Mouse (Mus musculus) midbrain, embryonic 11.5 days (tissue): ENCODE results near the gene Shank3. TPM values are rescaled to one million over a fixed set of nuclear protein-coding genes. Genes with fewer than 3 reads are reported as not detected.

Experiments
- ATAC-seq: fragments of 200-750 bp; cut with Nextera tagmentation; 2 replicates; pipeline ENCODE4 v1.8.0; 2017; ENCODE audit warnings: moderate TSS enrichment, moderate library complexity; ENCODE audit not compliant: low FRiP score
- DNase-seq: peaks from one replicate; pipeline ENCODE4 v3.0.0; 2015; ENCODE audit warnings: low spot score; ENCODE audit errors: missing footprints
- H3K27ac ChIP-seq: fragments of 300-500 bp; sonication (generic); 2 replicates; pipeline ENCODE4 v1.5.1; 2014; ENCODE audit warnings: low read depth, low read length
- H3K27me3 ChIP-seq: fragments of 300-500 bp; sonication (generic); 2 replicates; pipeline ENCODE4 v1.6.1; 2014; ENCODE audit warnings: mild to moderate bottlenecking, low read length, moderate library complexity, mixed read lengths; ENCODE audit not compliant: control insufficient read depth, insufficient read depth
- H3K36me3 ChIP-seq: fragments of 300-500 bp; sonication (generic); 2 replicates; pipeline ENCODE4 v1.6.1; 2014; ENCODE audit warnings: mild to moderate bottlenecking, low read length, moderate library complexity, mixed read lengths; ENCODE audit not compliant: control insufficient read depth, insufficient read depth
- H3K4me1 ChIP-seq: fragments of 300-500 bp; sonication (generic); 2 replicates; pipeline ENCODE4 v1.6.1; 2014; ENCODE audit warnings: low read length; ENCODE audit not compliant: control insufficient read depth, insufficient read depth
- H3K4me2 ChIP-seq: fragments of 300-500 bp; sonication (generic); 2 replicates; pipeline ENCODE4 v1.6.1; 2014; ENCODE audit warnings: mild to moderate bottlenecking, moderate library complexity
- H3K4me3 ChIP-seq: fragments of 300-500 bp; sonication (generic); 2 replicates; pipeline ENCODE4 v1.5.1; 2014; ENCODE audit warnings: low read depth, low read length
- H3K9ac ChIP-seq: fragments of 300-500 bp; sonication (generic); 2 replicates; pipeline ENCODE4 v1.6.1; 2014; ENCODE audit warnings: low read length
- H3K9me3 ChIP-seq: fragments of 300-500 bp; sonication (generic); 2 replicates; pipeline ENCODE4 v1.6.1; 2016; ENCODE audit warnings: low read length; ENCODE audit not compliant: control insufficient read depth
- WGBS: fragments of 180-500 bp; shearing (Covaris S2); extraction: QIAGEN DNeasy Blood & Tissue Kit; methylation state at CpG from one replicate; pipeline ENCODE4 v1.1.7; 2014; 5-methylcytosine and 5-hydroxymethylcytosine counted together
- polyA plus RNA-seq: library from polyadenylated mRNA; unstranded; fragments of >200 nt; fragmentation: Nextera tagmentation; extraction: Ambion mirVana; gene quantifications from 2 replicates; pipeline ENCODE4 v1.2.1, GENCODE M21; 2014

Shank3 gene
- polyA plus RNA-seq, 1 experiment from 2014 or later, result 2.2 TPM

DNA sequence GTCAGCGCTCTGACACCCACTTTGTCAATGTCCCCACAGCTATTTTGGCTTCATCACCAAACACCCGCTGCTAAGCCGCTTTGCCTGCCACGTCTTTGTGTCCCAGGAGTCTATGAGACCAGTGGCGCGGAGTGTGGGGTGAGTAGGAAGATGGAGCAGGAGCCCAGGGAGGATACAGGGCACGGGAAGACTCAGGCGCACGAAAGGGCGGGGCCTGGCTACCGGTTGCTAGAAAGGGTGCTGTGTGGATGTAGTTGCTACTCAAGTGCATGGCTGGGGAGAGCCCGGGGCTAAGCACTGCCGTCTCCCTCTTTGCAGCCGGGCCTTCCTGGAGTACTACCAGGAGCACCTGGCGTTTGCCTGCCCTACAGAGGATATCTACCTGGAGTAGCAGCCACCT lies 38.1 kb upstream of the Shank3 start:
- DNase-seq, result no peak
- Histone ChIP-seq H3K4me1 (no peaks in the 10 kb centered on the region), H3K9me3 (no peaks in the 10 kb centered on the region), H3K4me3 (no peak overlapping the region), H3K27me3 (no peaks in the 10 kb centered on the region), H3K9ac (no peak overlapping the region), H3K36me3 (peaks cover 22% of the 10 kb centered on the region; the same call in 1 of the 2 replicates), H3K27ac (no peak overlapping the region), H3K4me2 (no peak overlapping the region)
- no peak for ATAC-seq
- 85% methylated on average over 15 of the region's 15 CpGs for WGBS

DNA sequence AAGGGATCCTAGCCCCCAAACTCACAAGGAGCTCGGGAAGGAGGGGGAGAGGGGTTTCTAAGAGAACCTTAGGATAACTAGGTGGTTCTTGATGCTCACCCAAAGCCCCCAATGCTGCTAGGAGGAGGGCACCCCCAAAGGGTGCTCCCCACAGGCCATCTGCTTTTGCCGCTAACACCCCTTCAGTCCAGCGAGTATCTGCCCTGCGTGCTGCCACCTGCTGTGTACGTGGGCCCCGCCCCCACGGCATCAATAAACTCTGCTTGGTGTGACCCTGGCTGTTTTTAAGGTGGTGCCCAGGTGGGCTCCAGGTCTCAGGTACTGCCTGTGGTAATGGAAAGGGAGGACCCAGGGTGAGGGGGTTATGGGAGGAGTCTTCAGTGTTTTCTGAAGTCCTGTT lies 37.2 kb upstream of the Shank3 start:
- no peak overlapping the region for H3K27ac ChIP-seq
- H3K36me3 ChIP-seq, result peaks cover 16% of the 10 kb centered on the region; the same call in 1 of the 2 replicates
- no peak overlapping the region for H3K9ac ChIP-seq
- H3K4me1 ChIP-seq, result no peaks in the 10 kb centered on the region
- ATAC-seq (no peak), DNase-seq (no peak)
- 80% methylated on average over 7 of the region's 7 CpGs for WGBS
- H3K4me2 ChIP-seq, result no peak overlapping the region
- H3K4me3 ChIP-seq, result no peak overlapping the region
- no peaks in the 10 kb centered on the region for H3K27me3 ChIP-seq
- no peaks in the 10 kb centered on the region for H3K9me3 ChIP-seq

DNA sequence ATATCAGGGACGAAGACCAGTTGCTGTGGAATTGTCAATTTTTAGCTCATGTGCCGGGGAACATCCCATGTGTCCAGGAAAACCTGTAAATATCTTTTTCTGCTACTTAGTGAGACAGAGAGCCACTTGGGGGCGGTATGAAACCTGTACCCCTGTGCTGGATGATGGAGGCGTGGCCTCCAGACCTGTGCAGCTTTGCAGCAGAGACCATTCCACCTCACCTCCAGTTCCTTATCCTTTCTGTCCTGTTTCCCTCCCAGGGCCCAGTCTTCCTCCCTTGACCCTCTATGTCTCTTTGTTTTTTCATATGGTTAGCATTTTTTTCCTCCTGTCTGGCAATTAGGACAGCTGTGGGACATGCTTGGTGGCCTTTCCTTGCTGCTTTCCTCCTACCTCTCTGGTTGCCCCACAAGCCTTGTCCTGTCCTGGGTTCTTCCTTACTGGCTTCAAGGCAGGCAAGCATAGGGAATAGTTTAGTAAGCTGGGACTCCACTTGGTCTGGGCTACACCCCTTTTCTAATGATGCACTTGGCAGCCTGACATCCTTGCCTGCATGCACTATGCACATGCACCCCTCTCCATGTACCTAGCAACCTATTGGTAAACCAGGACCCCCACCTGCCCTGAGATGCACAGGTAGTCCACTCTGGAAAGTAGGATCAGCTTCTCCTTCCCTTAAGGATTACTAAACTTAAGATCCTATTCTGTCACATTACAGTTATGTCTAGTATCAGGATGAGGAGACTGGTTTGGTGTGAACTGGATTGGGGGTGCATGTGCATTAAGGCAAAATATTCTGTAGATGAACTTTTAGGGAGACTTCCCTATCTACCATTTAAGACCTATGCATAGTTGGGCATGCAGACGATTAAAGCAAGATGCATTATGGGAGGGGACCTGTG lies 35.8 kb upstream of the Shank3 start:
- peaks cover 6% of the 10 kb centered on the region; the same call in 1 of the 2 replicates for H3K36me3 ChIP-seq
- H3K27ac ChIP-seq, result no peak overlapping the region
- no peak overlapping the region for H3K4me2 ChIP-seq
- H3K9me3 ChIP-seq, result no peaks in the 10 kb centered on the region
- no peak for ATAC-seq
- DNase-seq, result no peak
- H3K4me1 ChIP-seq, result no peaks in the 10 kb centered on the region
- no peak overlapping the region for H3K9ac ChIP-seq
- no peaks in the 10 kb centered on the region for H3K27me3 ChIP-seq
- no peak overlapping the region for H3K4me3 ChIP-seq
- WGBS, result 66% methylated on average over 5 of the region's 5 CpGs

DNA sequence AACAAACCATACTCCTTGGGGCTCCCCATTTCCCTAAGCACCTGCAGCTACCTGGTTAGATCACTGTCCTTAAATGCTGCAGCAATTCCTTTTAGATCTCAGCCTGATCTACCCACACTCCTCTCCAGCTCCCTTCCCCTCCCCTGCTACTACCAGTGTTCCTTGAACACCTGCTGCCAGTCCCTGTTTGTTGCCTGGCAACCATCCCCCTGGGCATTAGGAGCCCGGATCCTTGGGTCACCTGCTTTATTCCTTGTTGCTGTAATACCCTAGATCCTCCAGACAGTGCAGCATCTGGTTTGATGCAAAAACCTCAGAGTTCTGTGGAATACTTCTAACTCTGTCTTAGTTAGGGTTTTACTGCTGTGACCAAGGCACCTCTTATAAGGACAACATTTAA lies 34.4 kb upstream of the Shank3 start:
- H3K4me3 ChIP-seq, result no peak overlapping the region
- ATAC-seq, result no peak
- WGBS, result 4% methylated on average over 1 of the region's 1 CpGs
- H3K36me3 ChIP-seq, result peaks cover 6% of the 10 kb centered on the region; the same call in 1 of the 2 replicates
- no peaks in the 10 kb centered on the region for H3K9me3 ChIP-seq
- no peak overlapping the region for H3K27ac ChIP-seq
- no peaks in the 10 kb centered on the region for H3K27me3 ChIP-seq
- H3K4me1 ChIP-seq, result no peaks in the 10 kb centered on the region
- no peak overlapping the region for H3K4me2 ChIP-seq
- no peak overlapping the region for H3K9ac ChIP-seq
- DNase-seq, result no peak

DNA sequence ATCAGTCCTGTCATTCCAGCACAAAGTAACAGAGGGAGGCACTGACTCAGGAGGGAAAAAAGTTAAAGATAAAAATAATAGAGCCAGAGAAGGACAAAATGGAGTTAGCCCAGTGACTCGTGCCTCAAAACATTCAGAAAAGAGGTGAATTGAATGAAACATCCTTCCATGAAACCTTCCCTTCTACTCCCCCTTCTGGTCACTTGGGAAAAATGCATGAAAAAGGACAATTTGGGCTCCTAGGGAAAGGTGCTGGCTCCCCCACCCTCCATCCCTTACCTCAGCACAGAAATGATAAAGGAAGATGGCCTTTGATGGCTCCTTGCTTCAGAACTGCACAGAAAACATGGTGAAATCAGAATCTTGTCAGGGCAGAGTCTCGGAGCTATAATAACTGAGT lies 30.8 kb upstream of the Shank3 start:
- no peak for ATAC-seq
- H3K4me1 ChIP-seq, result no peaks in the 10 kb centered on the region

DNA sequence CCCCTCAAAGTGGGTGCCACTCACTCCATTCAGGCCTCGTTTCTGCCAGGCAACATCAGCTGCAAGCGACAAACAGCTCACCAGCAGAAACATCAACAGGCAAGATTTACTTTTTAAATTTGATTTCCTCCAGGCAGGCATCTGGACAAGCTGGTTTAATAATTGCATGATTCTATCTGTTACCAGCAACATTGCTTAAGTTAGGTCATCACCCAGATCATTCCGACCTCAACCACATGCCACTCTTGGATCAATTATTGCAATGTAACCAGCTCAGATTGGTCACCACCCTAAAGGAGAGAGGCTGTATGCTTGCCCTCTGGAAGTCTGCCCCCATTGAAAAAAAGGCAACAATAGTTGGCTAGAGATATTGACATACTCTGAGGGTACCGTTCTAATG lies 27.9 kb upstream of the Shank3 start:
- Histone ChIP-seq H3K36me3 (no peaks in the 10 kb centered on the region), H3K9me3 (no peaks in the 10 kb centered on the region), H3K27me3 (no peaks in the 10 kb centered on the region), H3K4me3 (no peak overlapping the region), H3K4me2 (no peak overlapping the region), H3K4me1 (peaks cover 5% of the 10 kb centered on the region; the same call in 1 of the 2 replicates), H3K27ac (no peak overlapping the region), H3K9ac (no peak overlapping the region)
- 95% methylated on average over 4 of the region's 4 CpGs for WGBS
- DNase-seq (no peak), ATAC-seq (no peak)

More for the DNA sequence above, 30.8 kb upstream of the Shank3 start:
- Histone ChIP-seq H3K27ac (no peak overlapping the region), H3K27me3 (no peaks in the 10 kb centered on the region), H3K36me3 (no peaks in the 10 kb centered on the region), H3K9me3 (no peaks in the 10 kb centered on the region), H3K4me3 (no peak overlapping the region), H3K9ac (no peak overlapping the region), H3K4me2 (no peak overlapping the region)
- 28% methylated on average over 2 of the region's 2 CpGs for WGBS
- peak; percentile 89 for DNase-seq

DNA sequence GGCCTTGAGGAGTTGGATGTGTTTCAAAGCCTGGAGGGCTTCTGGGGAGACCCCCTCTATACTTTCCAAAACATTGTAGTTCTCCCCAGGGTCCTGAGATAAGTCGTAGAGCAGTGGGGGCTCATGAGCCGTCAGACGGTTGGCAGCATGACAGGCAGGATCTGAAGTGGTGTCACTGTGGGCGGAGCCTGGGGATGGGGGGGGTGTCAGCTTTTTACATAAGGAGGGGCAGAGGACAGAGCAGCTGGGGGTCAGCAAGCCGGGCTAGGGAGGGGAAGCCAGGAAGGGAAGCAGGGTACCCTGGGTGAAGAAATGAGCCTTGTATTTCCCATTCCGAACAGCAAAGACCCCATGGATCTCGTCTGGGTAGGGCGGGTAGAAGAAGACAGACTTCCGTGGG lies 26.1 kb upstream of the Shank3 start:
- no peak overlapping the region for H3K27ac ChIP-seq
- no peaks in the 10 kb centered on the region for H3K27me3 ChIP-seq
- H3K4me3 ChIP-seq, result no peak overlapping the region
- H3K4me2 ChIP-seq, result no peak overlapping the region
- H3K9me3 ChIP-seq, result no peaks in the 10 kb centered on the region
- no peak for DNase-seq
- ATAC-seq, result no peak
- 82% methylated on average over 9 of the region's 9 CpGs for WGBS
- H3K36me3 ChIP-seq, result no peaks in the 10 kb centered on the region
- H3K9ac ChIP-seq, result no peak overlapping the region
- H3K4me1 ChIP-seq, result peaks cover 5% of the 10 kb centered on the region; the same call in 1 of the 2 replicates

DNA sequence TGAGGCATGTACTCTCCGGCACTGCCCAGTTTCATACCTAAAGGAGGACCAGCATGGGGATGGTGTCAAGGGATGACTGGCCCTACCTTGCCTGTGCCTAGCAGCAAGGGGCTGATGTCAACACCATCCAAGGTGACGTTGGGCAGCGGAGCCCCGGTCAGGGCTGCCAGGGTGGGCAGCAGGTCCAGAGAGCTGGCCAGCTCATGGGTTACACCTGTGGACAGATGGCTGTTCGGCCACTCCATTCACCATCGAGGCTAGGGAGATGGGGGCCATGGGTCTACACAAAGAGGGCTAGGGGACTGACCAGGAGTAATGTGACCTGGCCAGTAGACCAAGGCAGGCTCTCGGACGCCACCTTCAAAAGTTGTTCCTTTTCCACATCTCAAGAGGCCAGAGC lies 25.5 kb upstream of the Shank3 start:
- no peak overlapping the region for H3K9ac ChIP-seq
- H3K4me3 ChIP-seq, result no peak overlapping the region
- no peak overlapping the region for H3K27ac ChIP-seq
- no peaks in the 10 kb centered on the region for H3K36me3 ChIP-seq
- no peaks in the 10 kb centered on the region for H3K9me3 ChIP-seq
- WGBS, result 95% methylated on average over 8 of the region's 8 CpGs
- ATAC-seq, result no peak
- no peak for DNase-seq
- peaks cover 5% of the 10 kb centered on the region; the same call in 1 of the 2 replicates for H3K4me1 ChIP-seq
- no peaks in the 10 kb centered on the region for H3K27me3 ChIP-seq
- no peak overlapping the region for H3K4me2 ChIP-seq

DNA sequence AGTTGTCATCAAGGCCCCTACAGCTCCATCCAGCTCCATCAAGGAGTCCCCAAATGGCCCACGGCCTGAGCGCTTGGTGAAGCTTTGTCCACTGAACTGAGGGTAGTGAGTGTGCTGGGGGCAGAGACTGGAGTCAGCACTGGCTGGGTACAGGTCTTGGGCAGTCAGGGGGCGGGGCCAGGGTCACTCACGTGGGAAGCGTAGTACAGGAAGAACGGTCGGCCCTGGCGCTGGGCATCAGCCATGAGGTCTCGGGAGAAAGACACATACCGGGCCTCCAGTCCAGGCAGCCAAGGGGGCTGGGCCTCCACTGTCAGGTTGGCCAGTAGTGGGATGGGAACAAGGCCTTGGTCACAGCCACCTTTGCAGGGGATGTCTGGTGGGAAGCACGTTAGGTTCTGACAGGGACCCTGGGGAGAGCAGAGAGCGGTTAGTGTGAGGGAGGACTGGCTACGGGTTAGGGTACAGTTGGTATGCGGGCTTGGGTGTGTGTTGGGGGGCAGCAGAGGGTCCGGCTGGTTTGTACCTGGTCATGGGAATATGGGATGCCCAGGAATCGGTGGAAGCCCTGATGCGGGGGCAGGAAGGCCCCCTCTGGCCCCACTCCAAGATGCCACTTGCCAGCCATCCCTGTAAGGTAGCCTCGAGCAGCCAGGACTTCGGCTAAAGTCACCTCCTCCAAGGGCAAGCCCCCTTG lies 24.7 kb upstream of the Shank3 start:
- H3K4me3 ChIP-seq, result no peak overlapping the region
- no peaks in the 10 kb centered on the region for H3K9me3 ChIP-seq
- DNase-seq, result no peak
- 93% methylated on average over 19 of the region's 19 CpGs for WGBS
- no peak for ATAC-seq
- H3K9ac ChIP-seq, result no peak overlapping the region
- peaks cover 5% of the 10 kb centered on the region; the same call in 1 of the 2 replicates for H3K4me1 ChIP-seq
- H3K4me2 ChIP-seq, result no peak overlapping the region
- no peaks in the 10 kb centered on the region for H3K27me3 ChIP-seq
- no peaks in the 10 kb centered on the region for H3K36me3 ChIP-seq
- H3K27ac ChIP-seq, result no peak overlapping the region
